8 mouse cellular contexts compared by ENCODE assay signal in genomic region chr16:20537601-20538320, GRCm38 (mm10). TPM values are rescaled to one million over a fixed set of nuclear protein-coding genes. Genes with fewer than 3 reads are reported as not detected.
A peak's percentile ranks its signal among the peaks of the same experiment; 100 is the strongest.
DNase-seq lines count a peak whose midpoint lies in the region; ATAC-seq and TF ChIP-seq lines count a peak whose summit lies in the region.

No protein-coding gene starts in this region.

- no peaks in the 10 kb centered on the region for H3K9me3 ChIP-seq in limb, embryonic 11.5 days (ENCODE audit: control insufficient read depth, low read length)
- H3K9me3 ChIP-seq in limb, embryonic 10.5 days (replicated peaks) = no peaks in the 10 kb centered on the region
- no peaks in the 10 kb centered on the region for H3K9me3 ChIP-seq in forebrain, embryonic 10.5 days

- peaks cover 27% of the 10 kb centered on the region; the same call in 1 of the 2 replicates for H3K36me3 ChIP-seq in limb, embryonic 11.5 days (ENCODE audit: control insufficient read depth, insufficient read depth, low read length)
- peaks cover 67% of the 10 kb centered on the region for H3K36me3 ChIP-seq in limb, embryonic 10.5 days
- H3K36me3 ChIP-seq in forebrain, embryonic 10.5 days (replicated peaks) = peaks cover 71% of the 10 kb centered on the region
- H3K36me3 ChIP-seq in small intestine, adult 2 months (ENCODE audit: control insufficient read depth, insufficient read depth, low read length) = peaks cover 47% of the 10 kb centered on the region

- peak overlapping the region; percentile 44; the same call in 1 of the 2 replicates for H3K9ac ChIP-seq in limb, embryonic 11.5 days (ENCODE audit: low read length)

- H3K27me3 ChIP-seq in limb, embryonic 11.5 days (ENCODE audit: control insufficient read depth, insufficient read depth, low read length) = no peaks in the 10 kb centered on the region
- no peaks in the 10 kb centered on the region for H3K27me3 ChIP-seq in limb, embryonic 10.5 days (ENCODE audit: low read depth, poor library complexity, severe bottlenecking)
- H3K27me3 ChIP-seq in forebrain, embryonic 10.5 days (ENCODE audit: poor library complexity, severe bottlenecking) = no peaks in the 10 kb centered on the region
- H3K27me3 ChIP-seq in small intestine, adult 2 months (ENCODE audit: control insufficient read depth, insufficient read depth, low read length) = no peaks in the 10 kb centered on the region

- DNase-seq in limb, embryonic 11.5 days (ENCODE audit: low spot score) = no peak
- DNase-seq in limb, embryonic 10.5 days (ENCODE audit: low spot score) = no peak
- no peak for DNase-seq in forebrain, embryonic 10.5 days (ENCODE audit: extremely low spot score, low spot score)
- peak; percentile 29 for DNase-seq in liver
- no peak for DNase-seq in cerebellum, postnatal 4 days (ENCODE audit: low spot score in 2 of 2)
- DNase-seq in spleen, postnatal 36 days (ENCODE audit: low spot score in 2 of 2) = no peak
- DNase-seq in c-Kit-positive CD71-positive TER-119-positive erythroid progenitor cells, embryonic 14.5 days (ENCODE audit: low spot score) = no peak

- ATAC-seq in limb, embryonic 11.5 days (ENCODE audit: insufficient number of reproducible peaks, low FRiP score, low TSS enrichment, low read depth) = no peak

- H3K4me3 ChIP-seq in limb, embryonic 11.5 days (ENCODE audit: low read depth, low read length) = no peak overlapping the region
- H3K4me3 ChIP-seq in limb, embryonic 10.5 days = no peak overlapping the region
- peak overlapping the region; percentile 94 for H3K4me3 ChIP-seq in forebrain, embryonic 10.5 days
- peak overlapping the region; percentile 42; the same call in 1 of the 2 replicates for H3K4me3 ChIP-seq in small intestine, adult 2 months (ENCODE audit: low read depth, low read length)

- peak overlapping the region; percentile 10; the same call in 1 of the 2 replicates for H3K4me2 ChIP-seq in limb, embryonic 11.5 days (ENCODE audit: low read depth, severe bottlenecking)

- TF ChIP-seq POLR2A in small intestine, adult 2 months (IDR thresholded peaks at IDR 0.05; ENCODE audit: low read depth, low read length) = no peak

- peaks cover 5% of the 10 kb centered on the region; the same call in 1 of the 2 replicates for H3K4me1 ChIP-seq in limb, embryonic 11.5 days (ENCODE audit: control insufficient read depth, insufficient read depth, low read length)
- peaks cover 26% of the 10 kb centered on the region for H3K4me1 ChIP-seq in limb, embryonic 10.5 days
- peaks cover 27% of the 10 kb centered on the region for H3K4me1 ChIP-seq in forebrain, embryonic 10.5 days
- peaks cover 10% of the 10 kb centered on the region for H3K4me1 ChIP-seq in small intestine, adult 2 months (ENCODE audit: control insufficient read depth, insufficient read depth, insufficient read length, low read length)

- no peak for TF ChIP-seq CTCF in small intestine, adult 2 months (IDR thresholded peaks at IDR 0.05; ENCODE audit: extremely low read depth, insufficient read length, insufficient replicate concordance, low read depth, low read length)

- H3K27ac ChIP-seq in limb, embryonic 11.5 days (replicated peaks; ENCODE audit: low read depth, low read length) = no peak overlapping the region
- H3K27ac ChIP-seq in limb, embryonic 10.5 days = no peak overlapping the region
- peak overlapping the region; percentile 78 for H3K27ac ChIP-seq in forebrain, embryonic 10.5 days
- H3K27ac ChIP-seq in small intestine, adult 2 months (ENCODE audit: insufficient read depth, low read depth, low read length) = no peak overlapping the region

- 59% methylated on average over 6 of the region's 6 CpGs for WGBS in limb, embryonic 11.5 days
- WGBS in limb, embryonic 10.5 days = 56% methylated on average over 6 of the region's 6 CpGs
- 42% methylated on average over 6 of the region's 6 CpGs for WGBS in forebrain, embryonic 10.5 days
- 40% methylated on average over 6 of the region's 6 CpGs for WGBS in small intestine, adult 2 months

RNA-seq across cellular contexts. Expression of gene Ap2m1, which starts 2.5 kb away (rescaled TPM):
- polyA plus RNA-seq in limb, embryonic 11.5 days (2014; fragmentation: Nextera tagmentation; extraction: Ambion mirVana) = 597 and 631 TPM in 2 replicates
- polyA plus RNA-seq in limb, embryonic 10.5 days (2016; fragmentation: Nextera tagmentation; extraction: Ambion mirVana) = 536 and 586 TPM in 2 replicates
- 628 and 638 TPM in 2 replicates for polyA plus RNA-seq in forebrain, embryonic 10.5 days (2016; fragmentation: Nextera tagmentation; extraction: Ambion mirVana)
- polyA plus RNA-seq in small intestine, adult 2 months (2012; rRNA removed) = 177 and 508 TPM in 2 replicates

RNA-seq across cellular contexts. Expression of gene Abcf3, which starts 10.6 kb away (rescaled TPM):
- polyA plus RNA-seq in limb, embryonic 11.5 days (2014; fragmentation: Nextera tagmentation; extraction: Ambion mirVana) = 51.4 and 52.6 TPM in 2 replicates
- polyA plus RNA-seq in limb, embryonic 10.5 days (2016; fragmentation: Nextera tagmentation; extraction: Ambion mirVana) = 49.7 and 61.9 TPM in 2 replicates
- 58.3 and 62.6 TPM in 2 replicates for polyA plus RNA-seq in forebrain, embryonic 10.5 days (2016; fragmentation: Nextera tagmentation; extraction: Ambion mirVana)
- polyA plus RNA-seq in small intestine, adult 2 months (2012; rRNA removed) = 10.0 and 15.0 TPM in 2 replicates

RNA-seq across cellular contexts. Expression of gene Dvl3, which starts 21.0 kb away (rescaled TPM):
- polyA plus RNA-seq in limb, embryonic 11.5 days (2014; fragmentation: Nextera tagmentation; extraction: Ambion mirVana) = 40.4 and 46.2 TPM in 2 replicates
- 28.6 and 33.5 TPM in 2 replicates for polyA plus RNA-seq in limb, embryonic 10.5 days (2016; fragmentation: Nextera tagmentation; extraction: Ambion mirVana)
- polyA plus RNA-seq in forebrain, embryonic 10.5 days (2016; fragmentation: Nextera tagmentation; extraction: Ambion mirVana) = 28.8 and 30.5 TPM in 2 replicates
- 33.8 and 52.4 TPM in 2 replicates for polyA plus RNA-seq in small intestine, adult 2 months (2012; rRNA removed)

RNA-seq across cellular contexts. Expression of gene Eif2b5, which starts 39.1 kb away (rescaled TPM):
- 143 and 151 TPM in 2 replicates for polyA plus RNA-seq in limb, embryonic 11.5 days (2014; fragmentation: Nextera tagmentation; extraction: Ambion mirVana)
- polyA plus RNA-seq in limb, embryonic 10.5 days (2016; fragmentation: Nextera tagmentation; extraction: Ambion mirVana) = 164 and 173 TPM in 2 replicates
- polyA plus RNA-seq in forebrain, embryonic 10.5 days (2016; fragmentation: Nextera tagmentation; extraction: Ambion mirVana) = 158 and 160 TPM in 2 replicates
- 11.7 and 16.1 TPM in 2 replicates for polyA plus RNA-seq in small intestine, adult 2 months (2012; rRNA removed)

RNA-seq across cellular contexts. Expression of gene Vwa5b2, which starts 51.5 kb away (rescaled TPM):
- 0.23 and 0.55 TPM in 2 replicates for polyA plus RNA-seq in limb, embryonic 11.5 days (2014; fragmentation: Nextera tagmentation; extraction: Ambion mirVana)
- polyA plus RNA-seq in limb, embryonic 10.5 days (2016; fragmentation: Nextera tagmentation; extraction: Ambion mirVana) = 0.30 and 0.46 TPM in 2 replicates
- 0.84 and 0.97 TPM in 2 replicates for polyA plus RNA-seq in forebrain, embryonic 10.5 days (2016; fragmentation: Nextera tagmentation; extraction: Ambion mirVana)
- 4.6 and 6.8 TPM in 2 replicates for polyA plus RNA-seq in small intestine, adult 2 months (2012; rRNA removed)

Comparison
In these comparisons a context has a peak if more than half of its experiments do, and no peak if none do; other contexts are left out.
1. H3K4me3 ChIP-seq: peak in forebrain, embryonic 10.5 days (single experiment) and small intestine, adult 2 months (single experiment); none in limb, embryonic 11.5 days (single experiment) and limb, embryonic 10.5 days (single experiment).